Mouse (Mus musculus) monocyte, adult 2 months (primary cell): ENCODE results near the gene Tab2.

ENCODE experiments used
- DNase-seq, 2 experiments: peaks; one replicate each; pipeline ENCODE4 v3.0.0; 2022; ENCODE audit warnings: low spot score in 2 of 2, low read depth in 1 of 2

Gene Tab2

DNA sequence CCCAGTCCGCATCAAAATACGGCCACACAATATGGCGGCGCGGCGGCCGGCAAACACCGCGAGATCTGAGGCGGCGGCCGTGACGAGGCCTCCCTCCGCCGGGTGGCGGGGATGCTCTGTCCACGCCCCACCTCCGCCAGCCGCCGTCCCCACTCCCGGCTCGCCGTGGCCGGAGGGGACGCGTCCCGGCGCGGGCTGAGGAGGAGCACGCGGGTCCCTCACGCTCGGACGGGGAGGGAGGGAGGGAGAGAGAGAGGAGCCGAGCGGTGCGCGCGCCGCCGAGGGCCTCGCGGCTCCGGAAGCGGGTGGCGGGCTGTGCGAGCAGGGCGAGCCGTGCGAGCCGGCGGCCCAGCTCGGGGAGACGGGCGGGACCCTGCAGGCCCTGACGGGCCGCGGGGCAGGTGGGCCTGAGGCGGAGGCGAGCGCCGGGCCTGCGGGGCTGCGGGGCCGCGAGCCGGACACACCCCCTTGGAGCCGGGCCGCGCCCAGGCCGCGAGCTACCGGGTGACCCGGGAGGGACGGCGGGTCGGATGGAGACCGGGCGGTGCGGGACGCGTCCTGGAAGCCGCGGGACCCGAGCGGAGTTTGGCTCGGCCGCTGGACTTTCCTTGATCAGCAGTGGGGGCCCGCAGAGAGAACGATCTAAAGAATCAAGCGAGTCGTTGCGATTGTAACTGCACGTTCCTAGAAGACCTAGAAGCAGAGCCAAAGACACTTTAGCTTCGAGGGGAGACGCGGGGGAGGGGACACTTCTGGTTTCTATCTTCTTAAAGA is at the start of gene Tab2:
Gene Tab2, minus strand, starts transcription at position 3 of the 774 bp plus-strand sequence.
- DNase-seq = peak; percentile 59 to 86

DNA sequence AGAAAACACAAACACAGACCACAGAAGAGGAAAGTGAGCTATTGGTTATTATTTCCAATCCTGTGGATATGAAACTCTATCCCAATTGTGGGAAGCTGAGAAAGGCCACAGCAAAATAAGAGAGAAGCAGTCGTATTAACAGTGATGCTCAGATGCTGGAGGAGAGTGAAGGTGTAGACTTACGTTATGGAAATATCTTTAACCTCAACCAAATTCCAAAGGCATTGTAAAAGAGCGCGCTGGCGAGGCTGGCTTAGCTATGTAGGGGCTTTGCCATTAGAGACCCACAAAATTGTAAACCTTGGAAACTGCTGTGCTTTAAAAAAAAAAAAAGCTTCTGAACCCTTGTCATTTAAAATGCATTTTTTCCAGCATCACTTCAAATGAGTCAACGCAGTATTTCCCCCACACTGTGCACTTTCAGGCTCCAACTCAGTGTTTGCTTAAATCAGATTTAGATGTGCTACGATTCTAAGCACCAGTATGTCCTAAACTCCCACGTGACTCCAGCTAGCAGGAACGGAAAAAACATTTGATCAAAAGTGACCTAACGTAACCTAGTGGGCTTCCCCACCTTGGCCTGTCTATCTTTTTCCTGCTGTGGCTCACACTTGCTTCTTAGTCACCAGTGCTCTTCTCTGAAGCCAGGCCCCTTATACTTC is 36.4 kb upstream of the Tab2 start:
- DNase-seq = no peak

DNA sequence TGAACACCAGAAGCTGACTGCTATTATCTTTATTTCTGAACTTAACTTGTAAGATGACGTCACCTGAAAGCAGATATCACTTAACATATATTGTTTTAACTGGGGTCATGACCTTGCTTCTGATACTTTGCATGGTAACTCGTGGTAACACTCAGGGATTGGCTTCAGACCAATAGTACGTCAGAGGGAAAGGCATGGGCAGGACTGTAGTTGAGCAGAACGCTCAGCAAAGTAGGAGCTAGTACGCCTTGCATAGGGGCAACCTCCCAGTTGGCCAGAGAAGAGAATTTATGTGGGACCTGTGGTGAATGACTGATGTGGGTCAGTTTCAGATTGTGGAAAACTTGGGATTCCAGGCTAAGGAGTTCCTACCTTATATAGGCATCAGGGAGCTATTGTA is 35.6 kb upstream of the Tab2 start:
- DNase-seq = no peak

DNA sequence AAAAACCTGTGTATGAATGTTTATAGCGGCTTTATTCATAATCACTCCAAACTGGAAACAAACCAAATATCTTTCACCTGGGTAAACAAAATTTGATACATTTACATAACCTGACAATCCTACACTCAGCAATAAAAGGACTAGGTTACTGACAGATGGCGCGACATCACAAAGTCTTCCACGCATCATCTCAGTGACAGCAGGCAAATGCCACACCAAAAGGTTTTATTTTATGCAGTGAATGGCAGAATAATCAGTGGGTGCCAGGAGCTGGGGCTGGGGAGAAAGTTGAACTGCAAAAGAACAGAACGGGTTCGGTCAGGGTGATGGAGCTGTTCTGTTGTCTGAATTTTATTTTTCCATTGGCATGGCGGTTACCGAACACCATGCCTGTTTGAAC is 31.5 kb upstream of the Tab2 start:
- DNase-seq = no peak

DNA sequence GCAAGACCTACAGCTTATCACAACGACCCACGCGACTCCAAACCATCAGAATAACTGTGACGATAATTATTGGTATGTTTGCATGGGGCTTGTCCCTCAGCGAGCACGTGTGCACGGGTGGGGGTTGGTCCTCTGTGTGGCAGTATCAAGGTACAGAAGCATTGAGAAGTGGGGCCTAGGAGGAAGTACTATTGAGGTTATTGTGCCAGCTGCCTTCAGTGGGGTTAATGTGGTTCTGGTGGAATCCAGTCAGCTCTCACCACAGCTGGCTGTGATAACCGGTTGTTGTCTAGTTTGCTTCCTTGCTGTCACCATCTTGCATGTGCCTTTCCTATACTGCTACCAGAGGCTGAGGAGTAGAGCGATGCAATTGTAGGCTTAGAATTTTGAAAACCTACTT is 20.4 kb upstream of the Tab2 start:
- no peak for DNase-seq

DNA sequence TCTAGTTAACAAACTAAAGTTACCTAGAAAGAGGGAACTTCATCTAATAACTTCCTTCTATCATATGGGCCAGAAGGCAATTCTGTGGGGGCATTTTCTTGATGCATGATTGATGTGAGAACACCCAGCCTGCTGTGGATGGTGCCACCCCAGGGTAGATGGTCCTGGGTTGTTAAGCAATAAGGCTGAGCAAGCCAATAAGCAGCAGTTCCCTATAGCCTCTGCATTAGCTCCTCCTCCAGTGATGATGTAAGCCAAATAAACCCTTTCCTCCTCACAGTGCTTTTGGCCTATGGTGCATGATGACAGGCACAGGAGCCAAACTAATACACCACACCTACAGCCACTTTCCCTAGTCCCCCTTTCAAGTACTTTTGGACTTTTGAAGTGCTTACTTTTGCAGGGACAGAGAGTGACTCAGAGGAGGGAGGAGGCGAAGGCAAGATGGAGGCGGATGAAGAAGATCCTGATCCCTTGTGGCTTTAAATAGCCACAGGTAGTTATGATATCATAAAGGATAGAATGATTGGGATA is 12.8 kb upstream of the Tab2 start:
- DNase-seq = no peak

DNA sequence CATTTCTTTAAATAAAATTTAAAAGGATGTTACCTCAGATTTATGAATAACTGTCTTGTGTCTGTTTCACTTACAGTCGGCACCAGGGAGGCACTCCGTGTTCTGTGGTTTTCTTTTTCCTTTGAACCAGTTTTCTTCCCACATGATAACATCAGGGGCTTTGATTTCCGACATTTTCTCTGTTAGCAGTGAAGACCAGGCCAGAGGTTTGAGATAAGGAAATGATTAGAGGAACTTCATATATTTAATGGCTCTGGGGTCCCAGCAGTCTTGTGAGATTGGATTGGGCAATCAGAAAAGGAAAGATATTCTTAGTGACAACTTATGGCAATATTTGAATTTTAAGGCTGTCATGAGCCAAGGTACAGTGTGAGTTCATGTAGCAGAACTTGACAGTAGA is 11.1 kb upstream of the Tab2 start:
- DNase-seq = no peak

DNA sequence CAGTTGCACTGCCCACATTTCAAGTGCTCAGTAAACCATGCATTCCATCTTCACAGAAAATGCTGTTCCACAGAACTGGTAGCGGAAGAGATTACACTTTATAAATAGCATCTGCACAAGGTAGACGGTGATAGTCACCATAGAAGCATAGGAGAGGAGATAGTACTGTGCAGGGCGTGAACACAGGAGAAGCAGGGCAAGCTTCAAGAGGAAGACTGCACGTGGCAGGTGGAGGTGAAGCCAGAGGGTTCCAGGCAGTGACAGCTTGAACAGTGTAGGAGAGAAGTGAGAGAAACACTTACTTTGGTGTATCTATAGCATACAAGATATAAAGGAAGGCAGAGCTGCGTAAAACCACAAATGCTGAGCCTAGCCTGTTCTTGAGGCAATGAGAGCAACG is 3.0 kb upstream of the Tab2 start:
- DNase-seq = no peak

DNA sequence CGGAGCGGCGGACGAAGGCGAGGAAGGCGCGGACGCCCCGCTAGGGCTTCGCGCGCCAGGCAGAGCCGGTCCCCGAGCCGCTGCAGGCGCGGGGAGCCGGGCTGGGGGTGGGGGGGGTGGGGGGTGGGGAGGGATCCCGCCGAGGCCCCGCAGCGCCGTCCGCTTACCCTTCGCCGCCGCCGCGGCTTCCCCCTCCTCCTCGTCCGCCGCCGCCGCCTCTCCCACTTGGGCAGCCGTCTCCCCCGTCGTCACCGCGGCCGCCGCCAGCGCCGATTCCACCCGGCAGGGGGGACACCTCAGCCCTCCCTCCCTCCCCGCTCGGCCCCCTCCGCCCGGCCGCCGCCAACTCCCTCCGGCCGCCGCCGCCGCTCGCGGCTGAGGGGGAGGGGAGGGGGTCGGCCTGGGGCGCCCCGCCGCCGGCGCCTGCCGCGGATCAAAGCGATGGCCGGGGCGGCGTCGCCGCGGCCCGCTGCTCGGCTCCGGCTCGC is 352 bp downstream of the Tab2 start:
- DNase-seq = peak; percentile 10 to 20

DNA sequence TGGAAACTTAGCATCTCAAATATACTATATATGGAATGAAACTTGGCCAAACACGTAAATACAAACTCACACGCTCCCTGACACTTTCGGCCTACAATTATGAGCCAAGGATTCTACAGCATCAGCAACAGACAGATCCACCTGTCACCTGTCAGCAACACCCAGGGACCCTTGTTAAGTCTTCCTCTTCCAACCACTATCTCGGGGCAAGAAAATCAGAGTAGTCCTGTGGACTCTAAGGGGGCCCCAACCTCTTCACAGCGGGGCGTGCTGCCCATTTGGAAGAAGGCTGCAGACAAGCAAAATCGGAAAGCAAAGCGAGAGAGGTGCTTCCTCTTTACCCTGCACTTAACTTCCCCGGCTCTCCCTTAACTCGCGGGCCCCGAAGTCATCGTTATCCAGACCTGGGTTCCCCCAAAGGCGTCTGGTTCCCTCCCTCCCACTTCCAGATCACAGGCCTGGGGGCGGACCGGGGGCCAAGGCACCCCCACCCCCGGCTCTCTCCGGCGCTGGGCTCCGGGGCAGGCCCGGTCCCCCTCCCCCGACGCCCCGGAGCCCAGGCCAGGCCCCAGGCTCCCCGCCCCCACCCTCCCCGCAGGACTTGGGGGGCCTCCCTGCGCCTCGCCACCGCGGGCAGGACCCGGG is 919 bp downstream of the Tab2 start:
- DNase-seq = peak; percentile 6 to 53

DNA sequence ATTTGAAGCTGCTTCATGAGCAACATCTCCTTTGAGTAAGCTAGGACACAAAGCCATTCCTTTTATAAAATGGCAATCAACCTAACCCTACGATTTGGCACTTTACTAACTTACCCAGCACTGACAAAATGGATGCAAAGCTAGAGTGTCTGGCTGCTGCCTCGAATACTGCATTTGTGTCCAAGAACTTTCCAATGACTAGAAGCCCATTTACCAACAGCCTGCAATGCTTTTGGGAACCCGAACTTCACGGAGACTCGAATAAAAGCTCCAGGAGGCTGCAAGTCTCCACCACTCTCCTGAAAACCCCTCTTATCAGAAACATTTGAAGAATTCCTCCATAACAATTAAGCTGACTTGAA is 1.4 kb downstream of the Tab2 start:
- DNase-seq = no peak

DNA sequence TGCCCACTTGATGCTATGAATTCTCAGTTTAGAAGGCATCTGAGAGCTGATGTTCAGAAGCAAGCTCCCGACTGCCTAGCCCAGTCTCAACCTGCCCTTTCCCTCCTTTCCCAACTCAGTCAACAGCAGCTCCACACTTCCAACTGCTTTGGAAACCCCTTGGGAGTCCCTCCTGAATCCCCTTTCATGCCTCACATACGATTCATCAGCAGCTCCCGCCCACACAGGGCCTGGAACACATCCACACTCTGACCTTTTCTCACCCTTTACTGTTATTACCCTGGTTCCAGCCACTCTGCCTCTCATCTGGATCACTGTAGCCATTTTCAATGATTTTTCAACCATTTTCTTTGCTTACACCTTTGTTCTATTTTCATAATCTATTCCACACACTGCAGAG is 13.0 kb downstream of the Tab2 start:
- DNase-seq = no peak

DNA sequence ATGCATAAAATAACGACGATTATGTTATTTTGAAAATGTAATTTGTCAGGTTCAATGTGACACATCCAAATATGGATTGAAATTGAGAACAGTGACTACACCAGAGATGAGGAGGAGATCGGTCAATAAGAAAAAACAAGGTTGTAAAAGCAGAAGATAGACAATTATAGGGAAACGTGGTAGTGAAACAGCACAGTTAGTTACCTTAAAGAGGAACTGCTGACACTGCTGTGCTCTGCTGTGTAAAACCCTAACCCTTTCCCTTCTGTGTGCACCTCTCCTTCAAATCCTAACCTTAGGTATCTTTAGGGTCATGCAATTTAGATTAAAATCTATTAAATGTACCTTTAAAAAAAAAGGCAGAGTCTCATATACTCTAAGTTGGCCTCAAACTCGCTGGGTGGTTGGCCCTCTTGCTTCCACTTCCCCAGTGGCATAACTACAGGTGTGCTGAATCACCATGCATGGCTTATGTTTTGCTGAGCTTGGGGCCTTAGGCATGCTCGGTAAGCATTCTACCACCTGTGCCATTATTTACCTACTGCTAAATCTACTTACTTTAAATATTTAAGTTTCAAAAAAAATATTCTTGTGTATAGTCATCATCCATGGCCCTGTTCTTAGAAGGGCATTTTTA is 19.4 kb downstream of the Tab2 start:
- no peak for DNase-seq

DNA sequence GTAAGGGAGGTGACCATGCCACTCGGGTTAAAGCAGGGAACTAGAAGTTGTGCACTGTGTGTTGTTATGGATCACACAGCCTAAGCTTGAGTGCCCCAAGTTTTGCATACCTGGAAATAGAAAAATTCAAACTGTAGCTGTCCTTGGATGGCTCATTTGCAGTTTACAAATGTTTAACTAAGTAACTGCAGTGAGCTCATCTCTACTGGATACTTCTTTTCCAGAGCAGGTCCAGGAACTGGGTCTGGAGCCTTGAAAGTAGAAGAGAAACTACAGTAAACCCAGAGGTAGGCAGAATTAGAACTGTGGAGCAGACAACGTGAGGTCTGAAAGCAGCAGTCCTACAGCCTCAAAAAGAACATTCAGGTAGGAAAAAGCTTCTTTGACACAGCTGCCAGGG is 23.1 kb downstream of the Tab2 start:
- no peak for DNase-seq

DNA sequence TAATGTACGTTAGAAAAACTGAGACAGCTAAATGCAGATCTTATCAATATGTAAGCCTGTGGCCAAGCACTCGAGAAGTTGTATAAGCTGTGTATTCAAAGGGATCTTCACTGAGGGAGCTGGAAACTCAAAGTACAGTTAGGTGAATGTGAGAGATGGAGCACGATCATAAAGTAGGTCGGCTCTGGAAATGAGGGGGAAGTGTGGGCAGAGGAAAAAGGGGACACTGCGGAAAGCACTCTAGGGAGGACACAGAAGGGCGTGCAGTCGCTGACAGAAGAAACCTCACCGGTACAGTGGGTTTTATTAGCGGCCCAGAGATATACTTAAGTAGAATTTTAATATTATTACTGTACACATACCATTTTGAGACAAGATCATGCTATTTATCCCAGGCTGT is 27.0 kb downstream of the Tab2 start:
- DNase-seq = no peak

DNA sequence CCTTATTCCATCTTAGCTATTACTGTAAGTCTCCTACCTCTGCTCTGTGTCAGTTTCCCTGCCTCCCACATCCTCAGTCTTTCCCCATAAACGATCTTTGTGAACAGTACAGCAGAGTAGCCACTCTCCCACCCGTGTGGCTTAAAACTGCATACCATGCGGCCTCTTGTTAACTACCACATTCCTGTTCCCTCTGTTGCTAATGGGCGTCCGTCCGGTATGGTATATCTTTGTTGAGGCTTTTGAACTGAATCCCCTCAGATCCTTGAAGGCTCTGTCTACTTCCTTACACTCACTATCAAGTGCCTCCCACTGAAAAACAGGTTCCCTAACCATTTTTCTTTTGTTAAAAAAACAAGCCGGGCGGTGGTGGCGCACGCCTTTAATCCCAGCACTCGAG is 30.5 kb downstream of the Tab2 start:
- DNase-seq = no peak

DNA sequence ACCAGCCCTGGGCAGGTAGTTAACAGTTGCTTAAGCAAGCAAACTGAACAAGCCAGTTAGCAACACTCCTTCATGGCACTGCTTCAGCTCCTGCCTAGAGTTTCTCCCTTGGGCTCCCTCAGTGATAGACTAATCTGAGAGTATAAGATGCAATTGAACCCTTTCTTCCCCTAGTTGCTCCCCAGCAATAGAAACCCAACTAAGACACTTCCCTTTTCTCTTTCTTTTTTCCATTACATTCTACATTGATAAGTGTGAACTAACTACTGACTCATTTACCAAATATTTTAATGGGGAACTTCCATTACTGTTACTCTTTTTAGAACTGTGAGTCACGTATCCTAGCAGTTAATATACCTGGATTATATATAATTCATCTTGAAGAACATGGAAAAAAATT is 32.6 kb downstream of the Tab2 start:
- DNase-seq = no peak

DNA sequence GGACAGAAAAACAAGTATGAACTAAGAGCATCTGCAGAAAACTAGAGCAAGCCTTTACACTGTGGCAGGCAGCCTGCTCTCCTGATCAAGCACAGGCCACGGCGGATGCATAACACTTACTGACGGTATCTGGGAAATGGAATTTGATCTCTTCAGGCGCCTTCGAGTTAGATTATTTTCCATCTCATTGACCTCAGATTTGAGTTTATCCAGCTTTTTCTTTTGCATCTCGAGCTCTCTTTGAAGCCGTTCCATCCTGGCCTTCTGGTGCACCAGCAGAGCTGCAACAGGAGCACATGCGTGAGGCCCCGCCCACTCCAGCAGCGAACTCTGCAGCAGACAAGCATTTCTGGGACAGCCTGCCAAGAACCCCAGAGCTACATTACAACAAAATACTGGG is 44.8 kb downstream of the Tab2 start:
- no peak for DNase-seq

DNA sequence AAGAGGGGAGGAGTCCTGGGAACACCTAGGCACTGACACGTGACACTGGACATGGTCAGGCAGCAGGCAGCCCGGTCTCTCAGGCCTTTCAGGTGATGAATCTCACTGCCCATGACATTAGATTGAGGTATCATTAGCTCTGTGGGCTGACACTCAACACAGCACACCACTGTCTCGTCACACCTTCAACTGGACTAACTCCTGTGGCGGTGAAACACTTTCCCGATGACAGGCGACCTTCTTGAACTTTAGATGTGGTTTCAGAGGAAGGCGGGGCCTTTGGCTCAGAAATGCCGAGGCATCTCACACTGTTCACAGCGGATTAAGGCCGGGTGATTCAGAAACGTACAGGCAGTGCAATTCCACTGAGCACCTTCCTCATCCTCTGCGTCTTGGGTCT is 48.9 kb downstream of the Tab2 start:
- DNase-seq = no peak

DNA sequence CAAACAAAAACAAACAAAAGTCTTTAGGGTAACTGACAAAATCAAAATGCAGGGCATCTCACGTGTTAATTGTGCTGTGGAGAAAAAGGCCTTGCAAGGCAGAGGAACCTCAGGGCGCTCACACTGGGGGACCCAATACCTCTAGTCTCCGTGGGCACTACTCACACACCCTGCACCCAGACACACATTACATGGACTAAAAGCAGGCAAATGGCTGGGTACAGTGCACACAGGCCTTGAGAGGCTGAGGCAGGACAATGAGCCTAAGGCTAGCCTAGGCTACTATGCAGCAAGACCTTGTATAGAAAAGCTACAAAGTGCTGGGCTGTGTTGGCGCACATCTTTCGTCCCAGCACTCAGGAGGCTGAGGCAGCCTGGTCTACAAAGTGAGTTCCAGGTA is 51.9 kb downstream of the Tab2 start:
- no peak for DNase-seq

DNA sequence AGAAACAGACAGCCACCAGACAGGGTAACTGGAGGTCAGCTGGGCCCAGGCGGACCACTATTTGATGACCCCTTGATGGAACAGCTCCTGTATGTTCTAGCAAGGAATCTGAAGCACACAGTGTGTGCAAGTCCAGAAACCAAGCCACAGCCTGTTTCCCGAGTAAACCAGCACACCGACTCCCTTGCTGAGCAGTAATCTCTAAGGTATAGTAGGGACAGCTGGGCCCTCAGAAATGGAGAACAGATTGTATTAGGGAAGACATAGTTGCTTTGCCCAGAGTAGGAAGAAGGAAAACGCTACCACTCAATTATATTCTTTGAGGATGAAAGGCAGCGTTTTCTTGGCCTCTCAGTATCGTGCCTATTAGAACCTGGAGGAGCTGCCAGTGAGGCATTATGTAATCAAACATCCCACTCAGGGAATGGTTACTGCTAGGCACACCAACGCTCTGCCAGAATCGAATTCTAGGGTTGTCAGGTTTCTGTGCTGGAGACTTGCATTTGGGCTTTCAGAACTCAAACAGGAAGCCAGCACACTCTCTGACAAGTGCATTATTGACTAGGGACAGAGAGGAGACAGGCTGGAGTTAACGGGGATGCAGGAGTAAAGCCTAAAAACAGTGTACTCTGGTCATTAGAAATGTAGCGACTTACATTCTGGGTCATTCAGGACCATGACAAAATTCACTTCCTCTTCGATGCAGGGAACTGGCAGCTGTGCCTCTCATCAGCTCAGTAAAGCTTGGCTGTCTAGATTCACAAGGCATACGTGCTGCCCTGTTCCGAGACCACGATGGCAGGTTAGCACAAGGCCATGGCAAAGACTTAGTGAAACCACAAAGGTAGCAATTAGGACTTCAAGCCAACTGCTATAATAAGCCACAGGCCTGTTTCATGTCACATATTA is 55.1 kb downstream of the Tab2 start:
- DNase-seq = no peak
